Mouse (Mus musculus) lung, adult 18-20 months (tissue): ENCODE data around the gene Gm49378.

ENCODE experiments used
- DNase-seq, 2 experiments: peaks; one replicate each; pipeline ENCODE4 v3.0.0; 2022; ENCODE audit warnings: mixed read lengths in 2 of 2

The Gm49378 gene

GRCm38 (mm10) chr14:55589271-55589670, 48.4 kb downstream of the Gm49378 start:
- DNase-seq = no peak

- no peak for DNase-seq
Measured at GRCm38 (mm10) chr14:55586149-55586548, 51.5 kb downstream of the Gm49378 start.

- no peak for DNase-seq
Measured at GRCm38 (mm10) chr14:55585566-55585960, 52.1 kb downstream of the Gm49378 start.

DNA sequence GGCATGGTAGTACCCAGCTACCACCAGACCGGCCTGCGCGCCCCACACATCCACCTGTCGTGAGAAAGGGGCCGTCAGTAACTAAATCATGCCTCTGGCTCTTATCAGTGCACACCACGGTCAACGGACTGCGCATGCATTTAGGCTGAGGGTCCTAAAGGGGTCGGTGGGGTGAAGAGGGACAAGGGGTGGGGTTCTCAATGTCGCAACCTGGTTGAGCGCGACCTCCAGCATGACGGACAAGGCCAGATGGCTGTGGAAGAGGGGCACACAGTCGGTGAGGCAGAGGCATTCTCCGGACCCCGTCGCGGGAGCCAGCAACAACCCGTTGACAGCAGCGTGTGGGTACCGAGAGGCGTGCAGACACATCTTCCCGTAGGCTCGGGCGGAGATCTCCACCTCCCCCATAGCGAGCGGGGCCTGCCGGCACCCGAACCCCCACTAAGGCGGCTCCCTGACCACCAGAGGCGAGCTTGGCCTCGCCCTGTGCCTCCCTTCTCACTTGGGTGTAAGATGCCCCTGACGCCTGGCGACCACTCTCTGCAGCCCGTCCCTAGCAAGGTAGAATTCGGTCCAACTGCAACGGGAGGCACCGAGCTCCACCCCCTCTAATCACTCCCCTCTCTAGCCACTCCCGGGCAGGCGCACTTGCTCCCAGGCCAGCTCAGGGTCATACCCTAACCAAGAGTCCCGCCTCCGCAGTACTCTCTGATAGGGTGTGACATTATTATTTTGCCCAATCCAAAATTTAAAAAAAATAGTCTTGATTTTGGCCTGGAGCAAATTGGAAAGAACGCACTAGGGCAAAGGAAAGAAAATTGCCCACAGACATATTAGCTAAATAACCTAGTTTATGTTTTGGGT, 52.8 kb downstream of the Gm49378 start, which contains the start of gene Emc9:
TSS of gene Emc9 (minus strand) at position 601 of the 864 bp plus-strand sequence.
- peak; percentile 88 to 92 for DNase-seq

GRCm38 (mm10) chr14:55584303-55584701, 53.4 kb downstream of the Gm49378 start:
- DNase-seq = no peak

DNA sequence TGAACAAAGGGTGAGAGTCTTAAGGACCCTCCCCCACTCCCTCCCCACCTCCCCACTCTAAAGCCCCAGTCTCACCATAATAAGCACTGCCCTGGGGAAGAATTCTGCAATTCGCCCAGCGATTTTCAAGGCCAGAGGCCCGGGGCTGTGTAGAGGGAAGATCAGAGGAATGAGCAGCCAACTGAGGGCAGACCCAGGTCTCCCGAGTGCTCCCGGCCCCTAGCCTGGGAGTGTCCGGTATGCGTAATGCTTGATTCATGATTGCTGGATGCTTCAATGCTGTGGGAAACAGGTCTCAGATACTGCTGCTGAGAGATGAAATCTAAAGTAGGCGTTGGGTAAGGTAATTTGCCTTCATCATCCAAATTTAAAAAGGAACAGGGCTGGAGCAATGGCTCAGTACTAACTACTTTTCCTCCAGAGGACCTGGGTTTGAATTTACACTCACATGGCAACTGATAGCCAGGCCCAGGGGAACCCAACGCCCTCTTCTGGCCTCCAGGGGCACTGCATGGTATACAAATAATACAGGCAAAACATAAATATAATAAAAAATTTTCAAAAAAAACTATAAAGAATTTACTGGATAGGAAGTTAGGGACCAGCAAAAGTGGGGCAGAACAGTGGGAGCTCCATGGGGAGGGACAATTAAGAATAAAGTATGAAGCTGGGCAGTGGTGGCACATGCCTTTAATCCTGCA, 55.6 kb downstream of the Gm49378 start:
- no peak for DNase-seq

DNA sequence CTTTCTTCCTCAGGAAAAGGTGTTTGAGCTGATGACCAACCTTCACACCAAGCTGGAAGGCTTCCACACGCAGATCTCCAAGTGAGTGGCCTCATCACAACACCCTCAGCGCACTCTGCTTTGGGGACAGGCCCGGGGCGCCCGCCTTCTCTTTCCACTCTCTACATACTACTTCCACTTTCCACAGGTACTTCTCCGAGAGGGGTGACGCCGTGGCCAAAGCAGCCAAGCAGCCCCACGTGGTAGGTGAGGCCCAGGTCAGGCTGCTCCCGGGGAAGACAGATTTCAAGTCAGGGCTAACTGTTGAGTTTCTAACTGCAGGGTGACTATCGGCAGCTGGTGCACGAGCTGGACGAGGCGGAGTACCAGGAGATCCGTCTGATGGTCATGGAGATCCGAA, 57.0 kb downstream of the Gm49378 start:
- DNase-seq = no peak

- DNase-seq = no peak
Measured at GRCm38 (mm10) chr14:55579511-55580496, 57.9 kb downstream of the Gm49378 start.
